Mouse (Mus musculus): ENCODE data around the gene Cldn7. TPM values are rescaled to one million over a fixed set of nuclear protein-coding genes. Genes with fewer than 3 reads are reported as not detected.

The Cldn7 gene
- polyA plus RNA-seq, 1 experiment from 2014 or later = 11.7 TPM

GRCm38 (mm10) chr11:69937834-69938233, 26.7 kb upstream of the Cldn7 start:
- Histone ChIP-seq H3K9ac (ENCODE audit: low read depth, low read length) (no peak overlapping the region), H3K4me2 (ENCODE audit: low read depth, low read length) (no peak overlapping the region), H3K27me3 (ENCODE audit: control insufficient read depth, insufficient read depth, low read depth, low read length) (peaks cover 67% of the 10 kb centered on the region), H3K27ac (ENCODE audit: low read length) (no peak overlapping the region), H3K4me3 (ENCODE audit: low read depth, low read length) (no peak overlapping the region), H3K9me3 (replicated peaks; ENCODE audit: control insufficient read depth, low read length) (no peaks in the 10 kb centered on the region), H3K4me1 (ENCODE audit: control insufficient read depth, low read depth, low read length) (peaks cover 25% of the 10 kb centered on the region), H3K36me3 (ENCODE audit: control insufficient read depth, insufficient read depth) (no peaks in the 10 kb centered on the region)
- WGBS (ENCODE audit: insufficient replicate concordance) = 63% methylated on average over 5 of the region's 5 CpGs
- ATAC-seq (ENCODE audit: low read depth) = no peak

DNA sequence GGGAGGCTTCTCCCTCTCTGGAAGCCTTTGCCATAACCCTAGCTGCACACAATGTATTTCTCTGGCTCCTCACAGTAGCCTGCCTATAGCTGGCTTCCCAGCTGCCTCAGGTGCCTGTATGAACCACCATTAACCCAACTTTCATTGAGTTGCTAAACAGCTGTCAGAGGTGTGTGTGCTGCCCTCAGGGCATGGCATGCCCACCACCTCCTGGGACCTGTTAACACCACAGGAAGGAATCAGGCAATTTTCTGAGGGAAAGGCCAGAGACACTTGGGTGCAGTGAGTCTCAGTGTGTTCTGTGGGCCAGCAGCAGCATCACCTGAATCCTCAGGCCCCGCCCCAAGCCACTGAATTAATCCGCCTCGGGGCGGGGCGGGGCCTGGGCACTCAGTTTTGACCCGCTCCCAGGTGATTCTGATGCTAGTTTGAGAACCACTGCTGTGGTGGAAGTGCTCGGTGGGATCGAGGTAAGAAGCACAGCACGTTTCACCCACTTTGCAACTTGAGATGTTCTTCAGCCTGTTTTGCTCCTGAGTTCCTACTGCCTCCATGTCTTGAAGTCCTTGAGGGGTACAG, 26.1 kb upstream of the Cldn7 start:
- 37% methylated on average over 9 of the region's 9 CpGs for WGBS (ENCODE audit: insufficient replicate concordance)
- H3K36me3 ChIP-seq (ENCODE audit: control insufficient read depth, insufficient read depth) = peaks cover 6% of the 10 kb centered on the region
- H3K4me3 ChIP-seq (ENCODE audit: low read depth, low read length) = no peak overlapping the region
- peaks cover 25% of the 10 kb centered on the region for H3K4me1 ChIP-seq (ENCODE audit: control insufficient read depth, low read depth, low read length)
- no peak overlapping the region for H3K9ac ChIP-seq (ENCODE audit: low read depth, low read length)
- H3K27me3 ChIP-seq (ENCODE audit: control insufficient read depth, insufficient read depth, low read depth, low read length) = peaks cover 71% of the 10 kb centered on the region
- ATAC-seq (ENCODE audit: low read depth) = no peak
- H3K27ac ChIP-seq (ENCODE audit: low read length) = no peak overlapping the region
- H3K4me2 ChIP-seq (ENCODE audit: low read depth, low read length) = no peak overlapping the region
- H3K9me3 ChIP-seq (replicated peaks; ENCODE audit: control insufficient read depth, low read length) = no peaks in the 10 kb centered on the region

DNA sequence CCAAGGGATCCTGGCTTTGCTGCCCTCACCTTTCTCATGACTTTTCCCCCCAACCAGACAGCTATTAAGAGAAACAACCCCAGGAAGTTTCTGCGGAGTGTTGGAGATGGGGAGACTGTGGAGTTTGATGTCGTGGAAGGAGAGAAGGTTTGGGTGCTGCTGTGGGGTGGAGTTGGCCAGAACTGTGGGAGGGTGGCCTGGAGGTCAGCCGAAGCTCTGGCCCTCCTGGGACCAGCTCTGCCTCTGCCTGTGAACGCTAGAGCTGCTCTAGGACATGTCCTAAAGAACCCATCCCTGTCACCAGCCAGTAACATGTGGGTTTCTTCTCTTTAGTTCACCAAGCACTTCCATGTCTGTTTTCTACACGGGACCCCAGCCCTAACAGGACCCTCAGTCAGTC, 25.4 kb upstream of the Cldn7 start:
- Histone ChIP-seq H3K4me2 (ENCODE audit: low read depth, low read length) (no peak overlapping the region), H3K9me3 (replicated peaks; ENCODE audit: control insufficient read depth, low read length) (no peaks in the 10 kb centered on the region), H3K4me3 (ENCODE audit: low read depth, low read length) (no peak overlapping the region), H3K36me3 (ENCODE audit: control insufficient read depth, insufficient read depth) (peaks cover 12% of the 10 kb centered on the region), H3K27me3 (ENCODE audit: control insufficient read depth, insufficient read depth, low read depth, low read length) (peaks cover 71% of the 10 kb centered on the region), H3K4me1 (ENCODE audit: control insufficient read depth, low read depth, low read length) (peaks cover 25% of the 10 kb centered on the region), H3K9ac (ENCODE audit: low read depth, low read length) (no peak overlapping the region), H3K27ac (ENCODE audit: low read length) (no peak overlapping the region)
- no peak for ATAC-seq (ENCODE audit: low read depth)
- WGBS (ENCODE audit: insufficient replicate concordance) = 64% methylated on average over 5 of the region's 5 CpGs

DNA sequence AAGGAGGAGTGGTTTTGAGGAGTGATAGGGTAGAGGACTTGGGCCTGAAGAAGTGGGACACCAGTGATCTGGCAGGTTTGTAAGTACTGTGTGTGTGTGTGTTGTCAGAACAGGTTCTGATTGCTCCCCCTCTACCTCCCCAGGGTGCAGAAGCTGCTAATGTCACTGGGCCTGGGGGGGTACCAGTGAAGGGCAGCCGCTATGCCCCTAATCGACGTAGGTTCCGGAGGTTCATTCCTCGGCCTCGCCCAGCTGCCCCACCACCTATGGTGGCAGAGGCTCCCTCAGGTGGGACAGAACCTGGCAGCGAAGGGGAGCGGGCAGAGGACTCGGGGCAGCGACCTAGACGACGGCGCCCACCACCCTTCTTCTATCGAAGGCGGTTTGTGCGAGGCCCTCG, 24.8 kb upstream of the Cldn7 start:
- peaks cover 17% of the 10 kb centered on the region for H3K36me3 ChIP-seq (ENCODE audit: control insufficient read depth, insufficient read depth)
- no peak overlapping the region for H3K4me3 ChIP-seq (ENCODE audit: low read depth, low read length)
- no peak for ATAC-seq (ENCODE audit: low read depth)
- H3K9me3 ChIP-seq (replicated peaks; ENCODE audit: control insufficient read depth, low read length) = no peaks in the 10 kb centered on the region
- H3K4me2 ChIP-seq (ENCODE audit: low read depth, low read length) = no peak overlapping the region
- 89% methylated on average over 17 of the region's 17 CpGs for WGBS (ENCODE audit: insufficient replicate concordance)
- H3K27ac ChIP-seq (ENCODE audit: low read length) = no peak overlapping the region
- no peak overlapping the region for H3K9ac ChIP-seq (ENCODE audit: low read depth, low read length)
- H3K4me1 ChIP-seq (ENCODE audit: control insufficient read depth, low read depth, low read length) = peaks cover 25% of the 10 kb centered on the region
- peaks cover 65% of the 10 kb centered on the region for H3K27me3 ChIP-seq (ENCODE audit: control insufficient read depth, insufficient read depth, low read depth, low read length)

- Histone ChIP-seq H3K27me3 (ENCODE audit: control insufficient read depth, insufficient read depth, low read depth, low read length) (peaks cover 53% of the 10 kb centered on the region), H3K9me3 (replicated peaks; ENCODE audit: control insufficient read depth, low read length) (no peaks in the 10 kb centered on the region), H3K36me3 (ENCODE audit: control insufficient read depth, insufficient read depth) (peaks cover 24% of the 10 kb centered on the region), H3K4me2 (ENCODE audit: low read depth, low read length) (no peak overlapping the region), H3K4me1 (ENCODE audit: control insufficient read depth, low read depth, low read length) (peaks cover 26% of the 10 kb centered on the region), H3K4me3 (ENCODE audit: low read depth, low read length) (no peak overlapping the region), H3K9ac (ENCODE audit: low read depth, low read length) (no peak overlapping the region), H3K27ac (ENCODE audit: low read length) (no peak overlapping the region)
- no peak for ATAC-seq (ENCODE audit: low read depth)
- WGBS (ENCODE audit: insufficient replicate concordance) = 90% methylated on average over 4 of the region's 4 CpGs
Observed at GRCm38 (mm10) chr11:69940962-69941361, 23.6 kb upstream of the Cldn7 start.

DNA sequence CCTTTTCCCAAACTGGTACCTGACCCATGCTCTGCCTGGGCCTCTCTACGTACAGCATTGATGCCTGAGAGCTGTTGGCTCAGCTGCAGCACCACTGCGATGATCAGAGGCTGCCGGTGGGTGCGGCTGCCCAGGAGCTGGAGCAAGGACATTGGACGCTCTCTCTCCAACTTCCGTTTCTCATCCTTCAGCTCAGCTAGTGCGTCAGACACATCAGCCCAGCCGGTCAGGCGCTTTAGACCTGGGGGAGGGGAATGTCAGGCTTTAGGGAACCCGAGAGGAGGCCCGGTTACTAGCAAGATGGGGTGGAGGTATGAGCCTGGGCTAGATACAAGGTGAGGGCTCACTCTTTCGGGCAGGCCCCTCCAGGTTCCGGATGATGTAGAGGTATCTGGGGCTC, 19.4 kb upstream of the Cldn7 start:
- H3K9ac ChIP-seq (ENCODE audit: low read depth, low read length) = peak overlapping the region; percentile 65
- H3K4me2 ChIP-seq (ENCODE audit: low read depth, low read length) = peak overlapping the region; percentile 94
- H3K4me3 ChIP-seq (ENCODE audit: low read depth, low read length) = peak overlapping the region; percentile 82
- H3K36me3 ChIP-seq (ENCODE audit: control insufficient read depth, insufficient read depth) = peaks cover 24% of the 10 kb centered on the region
- H3K27me3 ChIP-seq (ENCODE audit: control insufficient read depth, insufficient read depth, low read depth, low read length) = peaks cover 13% of the 10 kb centered on the region
- no peak for ATAC-seq (ENCODE audit: low read depth)
- H3K4me1 ChIP-seq (ENCODE audit: control insufficient read depth, low read depth, low read length) = peaks cover 39% of the 10 kb centered on the region
- H3K27ac ChIP-seq (ENCODE audit: low read length) = peak overlapping the region; percentile 89
- H3K9me3 ChIP-seq (replicated peaks; ENCODE audit: control insufficient read depth, low read length) = no peaks in the 10 kb centered on the region
- 67% methylated on average over 13 of the region's 13 CpGs for WGBS (ENCODE audit: insufficient replicate concordance)

DNA sequence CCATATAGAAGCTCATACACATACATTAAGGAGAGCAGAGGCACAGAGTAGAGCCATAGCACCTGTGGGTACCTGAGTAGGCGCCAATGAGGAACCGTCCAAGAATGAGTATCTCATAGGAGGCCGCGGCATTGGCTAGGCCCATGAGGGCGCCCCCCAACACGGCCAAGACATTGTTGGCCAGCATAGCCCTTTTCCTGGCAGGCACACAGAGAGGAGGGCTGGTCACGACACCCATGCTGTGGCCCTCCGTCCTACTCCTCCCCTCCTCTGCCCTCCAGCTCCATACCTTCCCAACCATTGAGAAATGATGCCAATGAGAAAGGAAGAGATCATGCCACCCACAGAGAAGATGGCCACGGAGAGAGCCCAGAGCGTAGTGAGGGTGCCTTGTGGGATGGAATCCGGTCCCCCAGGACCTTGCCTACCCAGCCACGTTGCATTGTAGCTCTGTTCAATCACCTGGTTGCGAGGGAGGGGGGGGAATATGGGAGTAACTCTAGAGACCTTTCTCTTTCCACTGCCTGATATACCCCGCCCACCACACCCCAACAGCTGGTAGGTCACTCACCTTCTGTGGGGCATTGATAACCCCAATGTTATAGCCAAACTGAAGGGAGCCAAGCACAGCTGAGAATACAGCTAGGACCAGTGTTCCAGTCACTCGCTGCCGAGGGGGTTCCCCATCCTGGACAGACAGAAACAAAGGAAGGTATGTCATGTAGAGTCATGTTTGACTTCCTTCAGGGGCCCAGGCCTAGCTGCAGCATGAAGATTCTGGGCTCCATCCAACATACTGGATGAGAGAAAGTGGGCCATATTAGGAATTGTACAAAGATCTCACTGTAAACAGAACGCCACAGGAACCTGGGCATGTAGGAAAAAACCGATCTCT, 18.3 kb upstream of the Cldn7 start:
- Histone ChIP-seq H3K36me3 (ENCODE audit: control insufficient read depth, insufficient read depth) (peaks cover 24% of the 10 kb centered on the region), H3K4me3 (ENCODE audit: low read depth, low read length) (peak overlapping the region; percentile 82), H3K9ac (ENCODE audit: low read depth, low read length) (peak overlapping the region; percentile 80), H3K4me1 (ENCODE audit: control insufficient read depth, low read depth, low read length) (peaks cover 39% of the 10 kb centered on the region), H3K27ac (ENCODE audit: low read length) (peak overlapping the region; percentile 89), H3K9me3 (replicated peaks; ENCODE audit: control insufficient read depth, low read length) (no peaks in the 10 kb centered on the region), H3K27me3 (ENCODE audit: control insufficient read depth, insufficient read depth, low read depth, low read length) (peaks cover 7% of the 10 kb centered on the region), H3K4me2 (ENCODE audit: low read depth, low read length) (peak overlapping the region; percentile 94)
- ATAC-seq (ENCODE audit: low read depth) = peak; percentile 83
- WGBS (ENCODE audit: insufficient replicate concordance) = 66% methylated on average over 18 of the region's 18 CpGs

DNA sequence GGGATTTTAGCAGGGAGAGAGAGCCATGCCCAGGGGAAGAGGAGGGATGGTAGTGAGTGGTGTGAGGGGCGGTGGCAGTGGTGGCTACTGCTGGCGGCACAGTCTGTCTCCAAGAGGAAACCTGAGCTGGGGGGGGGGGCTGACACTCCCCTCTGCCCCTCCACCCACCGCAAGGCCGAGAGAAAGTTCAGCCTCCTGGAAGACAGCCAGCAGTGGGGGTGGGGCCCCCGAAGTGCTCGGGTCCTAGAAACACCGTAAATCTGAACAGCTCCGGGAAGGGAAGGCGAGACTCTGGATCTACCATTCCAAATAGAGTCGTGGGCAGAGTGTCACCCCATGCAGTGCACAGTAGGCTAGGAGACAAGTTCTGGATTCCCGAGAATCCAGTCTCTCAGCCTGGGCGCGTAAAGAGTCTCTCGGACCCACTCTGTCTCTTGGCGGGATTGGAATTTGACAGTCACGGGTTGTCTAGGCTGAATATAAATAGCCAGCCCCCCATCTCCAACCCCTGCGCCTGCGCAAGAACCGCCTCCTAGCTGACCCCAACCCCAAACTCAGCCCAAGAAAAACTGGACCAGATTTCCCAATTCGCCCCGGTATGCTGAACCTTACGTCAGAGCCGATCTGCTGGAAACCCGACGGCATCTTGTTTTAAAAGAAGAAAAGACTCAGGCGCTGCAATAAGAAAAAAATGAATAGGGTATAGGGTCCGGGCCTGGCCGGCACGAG, 17.1 kb upstream of the Cldn7 start:
- Histone ChIP-seq H3K27ac (ENCODE audit: low read length) (peak overlapping the region; percentile 89), H3K4me3 (ENCODE audit: low read depth, low read length) (peak overlapping the region; percentile 82), H3K4me1 (ENCODE audit: control insufficient read depth, low read depth, low read length) (peaks cover 39% of the 10 kb centered on the region), H3K9me3 (replicated peaks; ENCODE audit: control insufficient read depth, low read length) (no peaks in the 10 kb centered on the region), H3K27me3 (ENCODE audit: control insufficient read depth, insufficient read depth, low read depth, low read length) (peaks cover 7% of the 10 kb centered on the region), H3K4me2 (ENCODE audit: low read depth, low read length) (peak overlapping the region; percentile 94), H3K36me3 (ENCODE audit: control insufficient read depth, insufficient read depth) (peaks cover 24% of the 10 kb centered on the region), H3K9ac (ENCODE audit: low read depth, low read length) (peak overlapping the region; percentile 80)
- 0 out of 2 replicates have a peak, but pooled peaks have one; percentile 2 for ATAC-seq (ENCODE audit: low read depth)
- 9% methylated on average over 29 of the region's 29 CpGs for WGBS (ENCODE audit: insufficient replicate concordance)
